Mouse (Mus musculus) neutrophil, adult 5-6 weeks (primary cell): ENCODE results near the gene Serpine3. TPM values are rescaled to one million over a fixed set of nuclear protein-coding genes. Genes with fewer than 3 reads are reported as not detected.
"Not testable (repeated sequence)": the region's sequence is repeated elsewhere in the genome, so short reads cannot be mapped to it uniquely, and the experiment has no call there.

Source experiments
- ATAC-seq: fragments of 151-379, 151-347 bp; 2 replicates; pipeline ENCODE4 v1.8.0; 2017; ENCODE audit warnings: mild to moderate bottlenecking, moderate TSS enrichment; ENCODE audit not compliant: insufficient number of reproducible peaks, poor library complexity, low FRiP score, severe bottlenecking; ENCODE audit errors: extremely low read depth
- total RNA-seq: library from RNA; stranded (forward); fragments of 200-1000 nt; gene quantifications from 2 replicates; pipeline ENCODE4 v1.2.3, GENCODE M21; 2017

Serpine3 gene
- not detected in 2 replicates for total RNA-seq

- ATAC-seq: no peak
Observed at GRCm38 (mm10) chr14:62663367-62663766, at the start of gene Serpine3. TSS of gene Serpine3 (plus strand) at chr14:62663667.

GRCm38 (mm10) chr14:62622393-62622792 is 41.1 kb upstream of the Serpine3 start:
- no peak for ATAC-seq

GRCm38 (mm10) chr14:62627951-62628350 is 35.5 kb upstream of the Serpine3 start:
- no peak for ATAC-seq

GRCm38 (mm10) chr14:62637436-62638344 is 25.8 kb upstream of the Serpine3 start:
- ATAC-seq: no peak

GRCm38 (mm10) chr14:62638345-62638702 is 25.1 kb upstream of the Serpine3 start:
- ATAC-seq: no peak

GRCm38 (mm10) chr14:62639111-62639510 is 24.4 kb upstream of the Serpine3 start:
- ATAC-seq: no peak

GRCm38 (mm10) chr14:62639551-62639950 is 23.9 kb upstream of the Serpine3 start:
- ATAC-seq: no peak

GRCm38 (mm10) chr14:62640396-62640795 is 23.1 kb upstream of the Serpine3 start:
- no peak for ATAC-seq

- ATAC-seq: not testable (repeated sequence)
Observed at GRCm38 (mm10) chr14:62642368-62642767, 21.1 kb upstream of the Serpine3 start.

- ATAC-seq: no peak
Observed at GRCm38 (mm10) chr14:62648405-62648804, 15.1 kb upstream of the Serpine3 start.

GRCm38 (mm10) chr14:62650376-62650775 is 13.1 kb upstream of the Serpine3 start:
- ATAC-seq: no peak

GRCm38 (mm10) chr14:62651771-62652170 is 11.7 kb upstream of the Serpine3 start:
- ATAC-seq: no peak

- ATAC-seq: no peak
Observed at GRCm38 (mm10) chr14:62655996-62656395, 7.5 kb upstream of the Serpine3 start.

GRCm38 (mm10) chr14:62657469-62657868 is 6.0 kb upstream of the Serpine3 start:
- no peak for ATAC-seq

GRCm38 (mm10) chr14:62662381-62662780 is 1.1 kb upstream of the Serpine3 start:
- ATAC-seq: no peak

GRCm38 (mm10) chr14:62664976-62665673 is 1.7 kb downstream of the Serpine3 start:
- no peak for ATAC-seq

- no peak for ATAC-seq
Observed at GRCm38 (mm10) chr14:62673646-62674045, 10.2 kb downstream of the Serpine3 start.

- ATAC-seq: no peak
Observed at GRCm38 (mm10) chr14:62718161-62718560, 54.7 kb downstream of the Serpine3 start.

- ATAC-seq: no peak
Observed at GRCm38 (mm10) chr14:62721625-62722024, 58.2 kb downstream of the Serpine3 start.

- peak; percentile 33; the same call in 1 of the 2 replicates for ATAC-seq
Observed at GRCm38 (mm10) chr14:62724560-62724959, 61.1 kb downstream of the Serpine3 start.
